Mouse (Mus musculus) intestine, embryonic 14.5 days (tissue): ENCODE results near the gene Fpgs. TPM values are rescaled to one million over a fixed set of nuclear protein-coding genes. Genes with fewer than 3 reads are reported as not detected.

Source experiments
- ATAC-seq: fragments of 200-750 bp; cut with Nextera tagmentation; replicated peaks from 2 replicates; pipeline ENCODE4 v1.8.0; 2017; ENCODE audit warnings: low read depth, moderate number of reproducible peaks, moderate TSS enrichment, moderate library complexity; ENCODE audit not compliant: low FRiP score, low TSS enrichment
- DNase-seq: peaks from one replicate; pipeline ENCODE4 v3.0.0-alpha.2; 2018; ENCODE audit warnings: low spot score
- H3K27ac ChIP-seq: fragments of 300-500 bp; sonication (generic); 2 replicates; pipeline ENCODE4 v1.5.1; 2014; ENCODE audit warnings: low read depth, mild to moderate bottlenecking, control low read depth
- H3K27me3 ChIP-seq: fragments of 300-500 bp; sonication (generic); replicated peaks from 2 replicates; pipeline ENCODE4 v1.6.1; 2014; ENCODE audit warnings: low read length, control low read depth; ENCODE audit not compliant: control insufficient read depth, insufficient read depth
- H3K36me3 ChIP-seq: fragments of 300-500 bp; sonication (generic); 2 replicates; pipeline ENCODE4 v1.6.1; 2014; ENCODE audit warnings: low read length, control low read depth; ENCODE audit not compliant: control insufficient read depth, insufficient read depth
- H3K4me1 ChIP-seq: fragments of 300-500 bp; sonication (generic); replicated peaks from 2 replicates; pipeline ENCODE4 v1.6.1; 2014; ENCODE audit warnings: low read length, control low read depth, mixed read lengths; ENCODE audit not compliant: control insufficient read depth, insufficient read depth
- H3K4me2 ChIP-seq: fragments of 300-500 bp; sonication (generic); 2 replicates; pipeline ENCODE4 v1.6.1; 2014; ENCODE audit warnings: low read length
- H3K4me3 ChIP-seq: fragments of 300-500 bp; sonication (generic); 2 replicates; pipeline ENCODE4 v1.5.1; 2014; ENCODE audit warnings: low read depth, low read length, control low read depth, mixed read lengths
- H3K9ac ChIP-seq: fragments of 300-500 bp; sonication (generic); 2 replicates; pipeline ENCODE4 v1.6.1; 2014; ENCODE audit warnings: mild to moderate bottlenecking, low read length
- H3K9me3 ChIP-seq: fragments of 300-500 bp; sonication (generic); 2 replicates; pipeline ENCODE4 v1.6.1; 2016; ENCODE audit warnings: low read length, control low read depth; ENCODE audit not compliant: control insufficient read depth
- WGBS: fragments of 180-500 bp; shearing (Covaris S2); extraction: QIAGEN DNeasy Blood & Tissue Kit; methylation state at CpG from one replicate; pipeline ENCODE4 v1.1.7; 2014; 5-methylcytosine and 5-hydroxymethylcytosine counted together
- polyA plus RNA-seq: library from polyadenylated mRNA; unstranded; fragments of >200 nt; fragmentation: Nextera tagmentation; extraction: Ambion mirVana; gene quantifications from 2 replicates; pipeline ENCODE4 v1.2.1, GENCODE M21; 2014

Gene Fpgs
- polyA plus RNA-seq, 1 experiment from 2014 or later, result 35.6 TPM

GRCm38 (mm10) chr2:32712108-32712551 is 8.2 kb upstream of the Fpgs start:
- WGBS, result under 1% methylated on average over 41 of the region's 41 CpGs
- Histone ChIP-seq H3K4me1 (peaks cover 23% of the 10 kb centered on the region), H3K4me2 (peak overlapping the region; percentile 54), H3K36me3 (peaks cover 41% of the 10 kb centered on the region), H3K9me3 (no peaks in the 10 kb centered on the region), H3K4me3 (peak overlapping the region; percentile 92), H3K9ac (peak overlapping the region; percentile 68), H3K27ac (peak overlapping the region; percentile 94), H3K27me3 (no peaks in the 10 kb centered on the region)
- DNase-seq (peak; percentile 79), ATAC-seq (peak; percentile 29)

GRCm38 (mm10) chr2:32711301-32712056 is 7.5 kb upstream of the Fpgs start:
- Histone ChIP-seq H3K4me2 (peak overlapping the region; percentile 54), H3K27me3 (no peaks in the 10 kb centered on the region), H3K36me3 (peaks cover 47% of the 10 kb centered on the region), H3K4me3 (peak overlapping the region; percentile 92), H3K9me3 (no peaks in the 10 kb centered on the region), H3K27ac (peak overlapping the region; percentile 94; the same call in 1 of the 2 replicates), H3K9ac (peak overlapping the region; percentile 68), H3K4me1 (peaks cover 23% of the 10 kb centered on the region)
- WGBS, result 24% methylated on average over 9 of the region's 9 CpGs
- DNase-seq (no peak), ATAC-seq (no peak)

- Histone ChIP-seq H3K4me1 (peaks cover 23% of the 10 kb centered on the region), H3K9me3 (no peaks in the 10 kb centered on the region), H3K4me3 (no peak overlapping the region), H3K9ac (no peak overlapping the region), H3K36me3 (peaks cover 58% of the 10 kb centered on the region), H3K4me2 (no peak overlapping the region), H3K27me3 (no peaks in the 10 kb centered on the region), H3K27ac (no peak overlapping the region)
- 85% methylated on average over 5 of the region's 5 CpGs for WGBS
- ATAC-seq, result no peak
- no peak for DNase-seq
Observed at GRCm38 (mm10) chr2:32710425-32710824, 6.5 kb upstream of the Fpgs start.

- peaks cover 66% of the 10 kb centered on the region for H3K36me3 ChIP-seq
Observed at GRCm38 (mm10) chr2:32709521-32710137, 5.7 kb upstream of the Fpgs start.

GRCm38 (mm10) chr2:32708643-32709042 is 4.7 kb upstream of the Fpgs start:
- WGBS, result 40% methylated on average over 3 of the region's 3 CpGs
- no peak for ATAC-seq

More at GRCm38 (mm10) chr2:32709521-32710137, 5.7 kb upstream of the Fpgs start:
- WGBS, result 93% methylated on average over 20 of the region's 20 CpGs
- no peak overlapping the region for H3K27ac ChIP-seq
- H3K27me3 ChIP-seq, result no peaks in the 10 kb centered on the region
- ATAC-seq (no peak), DNase-seq (no peak)
- no peak overlapping the region for H3K9ac ChIP-seq
- peaks cover 17% of the 10 kb centered on the region for H3K4me1 ChIP-seq
- H3K4me2 ChIP-seq, result no peak overlapping the region
- no peaks in the 10 kb centered on the region for H3K9me3 ChIP-seq
- H3K4me3 ChIP-seq, result no peak overlapping the region

GRCm38 (mm10) chr2:32706971-32707370 is 3.0 kb upstream of the Fpgs start:
- peaks cover 7% of the 10 kb centered on the region for H3K4me1 ChIP-seq
- no peak for ATAC-seq
- peaks cover 83% of the 10 kb centered on the region for H3K36me3 ChIP-seq
- WGBS, result 96% methylated on average over 6 of the region's 6 CpGs
- H3K4me3 ChIP-seq, result no peak overlapping the region
- no peak overlapping the region for H3K27ac ChIP-seq
- no peak overlapping the region for H3K9ac ChIP-seq
- no peak for DNase-seq
- no peaks in the 10 kb centered on the region for H3K27me3 ChIP-seq
- no peaks in the 10 kb centered on the region for H3K9me3 ChIP-seq
- no peak overlapping the region for H3K4me2 ChIP-seq

More at GRCm38 (mm10) chr2:32708643-32709042, 4.7 kb upstream of the Fpgs start:
- no peaks in the 10 kb centered on the region for H3K9me3 ChIP-seq
- H3K36me3 ChIP-seq, result peaks cover 76% of the 10 kb centered on the region
- H3K27ac ChIP-seq, result no peak overlapping the region
- H3K4me2 ChIP-seq, result no peak overlapping the region
- peaks cover 7% of the 10 kb centered on the region for H3K4me1 ChIP-seq
- H3K27me3 ChIP-seq, result no peaks in the 10 kb centered on the region
- H3K9ac ChIP-seq, result no peak overlapping the region
- peak; percentile 83 for DNase-seq
- H3K4me3 ChIP-seq, result no peak overlapping the region

- DNase-seq (no peak), ATAC-seq (no peak)
- H3K27ac ChIP-seq, result no peak overlapping the region
- no peaks in the 10 kb centered on the region for H3K9me3 ChIP-seq
- H3K36me3 ChIP-seq, result peaks cover 71% of the 10 kb centered on the region
- no peaks in the 10 kb centered on the region for H3K4me1 ChIP-seq
- H3K27me3 ChIP-seq, result no peaks in the 10 kb centered on the region
- WGBS, result 93% methylated on average over 7 of the region's 7 CpGs
- H3K9ac ChIP-seq, result no peak overlapping the region
- no peak overlapping the region for H3K4me3 ChIP-seq
- no peak overlapping the region for H3K4me2 ChIP-seq
Observed at GRCm38 (mm10) chr2:32705018-32705417, 1.1 kb upstream of the Fpgs start.

GRCm38 (mm10) chr2:32703046-32703445 is 899 bp downstream of the Fpgs start:
- WGBS, result 86% methylated on average over 8 of the region's 8 CpGs

More at GRCm38 (mm10) chr2:32703046-32703445, 899 bp downstream of the Fpgs start:
- H3K27ac ChIP-seq, result no peak overlapping the region
- H3K36me3 ChIP-seq, result peaks cover 51% of the 10 kb centered on the region
- H3K4me2 ChIP-seq, result no peak overlapping the region
- H3K4me3 ChIP-seq, result no peak overlapping the region
- H3K4me1 ChIP-seq, result no peaks in the 10 kb centered on the region
- DNase-seq, result no peak
- no peak for ATAC-seq
- H3K9ac ChIP-seq, result no peak overlapping the region
- H3K27me3 ChIP-seq, result no peaks in the 10 kb centered on the region
- H3K9me3 ChIP-seq, result no peaks in the 10 kb centered on the region
